Mouse (Mus musculus) embryonic facial prominence, embryonic 11.5 days (tissue): Measurements from ENCODE around the gene Rere. TPM values are rescaled to one million over a fixed set of nuclear protein-coding genes. Genes with fewer than 3 reads are reported as not detected.

ENCODE experiments used
- ATAC-seq: fragments of 200-750 bp; cut with Nextera tagmentation; replicated peaks from 2 replicates; pipeline ENCODE4 v1.8.0; 2017; ENCODE audit warnings: low read depth; ENCODE audit not compliant: insufficient number of reproducible peaks, low FRiP score, low TSS enrichment
- DNase-seq: peaks from one replicate; pipeline ENCODE4 v3.0.0-alpha.2; 2015; ENCODE audit warnings: low spot score
- H3K27ac ChIP-seq: fragments of 300-500 bp; sonication (generic); replicated peaks from 2 replicates; pipeline ENCODE4 v1.5.1; 2014; ENCODE audit warnings: mild to moderate bottlenecking, low read depth, low read length, control low read depth
- H3K27me3 ChIP-seq: fragments of 300-500 bp; sonication (generic); 2 replicates; pipeline ENCODE4 v1.6.1; 2014; ENCODE audit warnings: mild to moderate bottlenecking, low read length, moderate library complexity, mixed read lengths; ENCODE audit not compliant: control insufficient read depth, insufficient read depth
- H3K36me3 ChIP-seq: fragments of 300-500 bp; sonication (generic); replicated peaks from 2 replicates; pipeline ENCODE4 v1.6.1; 2014; ENCODE audit warnings: low read depth, mild to moderate bottlenecking, low read length, moderate library complexity, mixed read lengths; ENCODE audit not compliant: control insufficient read depth, insufficient read depth
- H3K4me1 ChIP-seq: fragments of 300-500 bp; sonication (generic); 2 replicates; pipeline ENCODE4 v1.6.1; 2014; ENCODE audit warnings: low read length, mixed read lengths; ENCODE audit not compliant: control insufficient read depth, insufficient read depth
- H3K4me2 ChIP-seq: fragments of 300-500 bp; sonication (generic); 2 replicates; pipeline ENCODE4 v1.6.1; 2014; ENCODE audit warnings: low read depth, mild to moderate bottlenecking, control low read depth, low read length, moderate library complexity
- H3K4me3 ChIP-seq: fragments of 300-500 bp; sonication (generic); 2 replicates; pipeline ENCODE4 v1.5.1; 2014; ENCODE audit warnings: low read depth, low read length, control low read depth
- H3K9ac ChIP-seq: fragments of 300-500 bp; sonication (generic); replicated peaks from 2 replicates; pipeline ENCODE4 v1.6.1; 2014; ENCODE audit warnings: mild to moderate bottlenecking, control low read depth, low read length
- H3K9me3 ChIP-seq: fragments of 300-500 bp; sonication (generic); replicated peaks from 2 replicates; pipeline ENCODE4 v1.6.1; 2016; ENCODE audit warnings: mild to moderate bottlenecking, low read length, inconsistent platforms, mixed read lengths; ENCODE audit not compliant: control insufficient read depth
- WGBS: fragments of 180-500 bp; shearing (Covaris S2); extraction: QIAGEN DNeasy Blood & Tissue Kit; methylation state at CpG from one replicate; pipeline ENCODE4 v1.1.7; 2014; 5-methylcytosine and 5-hydroxymethylcytosine counted together
- polyA plus RNA-seq: library from polyadenylated mRNA; unstranded; fragments of >200 nt; fragmentation: Nextera tagmentation; extraction: Ambion mirVana; gene quantifications from 2 replicates; pipeline ENCODE4 v1.2.1, GENCODE M21; 2014

Gene Rere
- polyA plus RNA-seq, 1 experiment from 2014 or later, result 22.9 TPM

GRCm38 (mm10) chr4:150441931-150442330 lies 160.5 kb downstream of the Rere start:
- H3K9ac ChIP-seq, result no peak overlapping the region
- no peak overlapping the region for H3K4me2 ChIP-seq
- 88% methylated on average over 10 of the region's 10 CpGs for WGBS
- H3K4me3 ChIP-seq, result no peak overlapping the region
- H3K27me3 ChIP-seq, result no peaks in the 10 kb centered on the region
- H3K27ac ChIP-seq, result no peak overlapping the region
- H3K36me3 ChIP-seq, result no peaks in the 10 kb centered on the region
- H3K9me3 ChIP-seq, result no peaks in the 10 kb centered on the region
- DNase-seq (no peak), ATAC-seq (no peak)
- no peaks in the 10 kb centered on the region; the same call in 1 of the 2 replicates for H3K4me1 ChIP-seq

- Histone ChIP-seq H3K36me3 (no peaks in the 10 kb centered on the region), H3K27me3 (no peaks in the 10 kb centered on the region), H3K4me3 (no peak overlapping the region), H3K4me1 (no peaks in the 10 kb centered on the region; the same call in 1 of the 2 replicates), H3K4me2 (no peak overlapping the region), H3K27ac (no peak overlapping the region), H3K9ac (no peak overlapping the region), H3K9me3 (no peaks in the 10 kb centered on the region)
- ATAC-seq (no peak), DNase-seq (no peak)
- 88% methylated on average over 3 of the region's 3 CpGs for WGBS
Measured at GRCm38 (mm10) chr4:150444068-150444467, 162.6 kb downstream of the Rere start.

- no peak for ATAC-seq
- DNase-seq, result no peak
- Histone ChIP-seq H3K9me3 (no peaks in the 10 kb centered on the region), H3K27ac (no peak overlapping the region), H3K27me3 (no peaks in the 10 kb centered on the region), H3K4me2 (no peak overlapping the region), H3K4me3 (no peak overlapping the region), H3K9ac (no peak overlapping the region), H3K36me3 (no peaks in the 10 kb centered on the region), H3K4me1 (no peaks in the 10 kb centered on the region; the same call in 1 of the 2 replicates)
- WGBS, result 85% methylated on average over 4 of the region's 4 CpGs
Measured at GRCm38 (mm10) chr4:150446617-150447016, 165.2 kb downstream of the Rere start.

GRCm38 (mm10) chr4:150447517-150447916 lies 166.1 kb downstream of the Rere start:
- no peak overlapping the region for H3K9ac ChIP-seq
- no peak for ATAC-seq
- no peak overlapping the region for H3K4me3 ChIP-seq
- H3K4me2 ChIP-seq, result no peak overlapping the region
- H3K4me1 ChIP-seq, result no peaks in the 10 kb centered on the region; the same call in 1 of the 2 replicates
- no peaks in the 10 kb centered on the region for H3K27me3 ChIP-seq
- WGBS, result 82% methylated on average over 3 of the region's 3 CpGs
- H3K27ac ChIP-seq, result no peak overlapping the region
- no peak for DNase-seq
- no peaks in the 10 kb centered on the region for H3K9me3 ChIP-seq
- no peaks in the 10 kb centered on the region for H3K36me3 ChIP-seq

- Histone ChIP-seq H3K4me2 (no peak overlapping the region), H3K4me3 (no peak overlapping the region), H3K27me3 (no peaks in the 10 kb centered on the region), H3K9me3 (no peaks in the 10 kb centered on the region), H3K36me3 (no peaks in the 10 kb centered on the region), H3K27ac (no peak overlapping the region), H3K4me1 (no peaks in the 10 kb centered on the region; the same call in 1 of the 2 replicates), H3K9ac (no peak overlapping the region)
- ATAC-seq, result no peak
- WGBS, result 88% methylated on average over 1 of the region's 1 CpGs
- DNase-seq, result no peak
Measured at GRCm38 (mm10) chr4:150448433-150448832, 167.0 kb downstream of the Rere start.

GRCm38 (mm10) chr4:150450081-150450691 lies 168.7 kb downstream of the Rere start:
- H3K27ac ChIP-seq, result no peak overlapping the region
- 88% methylated on average over 6 of the region's 6 CpGs for WGBS
- H3K9ac ChIP-seq, result no peak overlapping the region
- no peak overlapping the region for H3K4me2 ChIP-seq
- no peaks in the 10 kb centered on the region for H3K9me3 ChIP-seq
- H3K27me3 ChIP-seq, result no peaks in the 10 kb centered on the region
- H3K36me3 ChIP-seq, result no peaks in the 10 kb centered on the region
- no peak overlapping the region for H3K4me3 ChIP-seq
- DNase-seq (no peak), ATAC-seq (no peak)
- H3K4me1 ChIP-seq, result no peaks in the 10 kb centered on the region; the same call in none of the 2 replicates

- H3K36me3 ChIP-seq, result no peaks in the 10 kb centered on the region
- ATAC-seq, result no peak
- no peak overlapping the region for H3K4me2 ChIP-seq
- H3K9me3 ChIP-seq, result no peaks in the 10 kb centered on the region
- no peak for DNase-seq
- H3K27me3 ChIP-seq, result no peaks in the 10 kb centered on the region
- H3K9ac ChIP-seq, result no peak overlapping the region
- H3K27ac ChIP-seq, result no peak overlapping the region
- 80% methylated on average over 11 of the region's 11 CpGs for WGBS
- no peaks in the 10 kb centered on the region; the same call in none of the 2 replicates for H3K4me1 ChIP-seq
- no peak overlapping the region for H3K4me3 ChIP-seq
Measured at GRCm38 (mm10) chr4:150452155-150452847, 170.9 kb downstream of the Rere start.

GRCm38 (mm10) chr4:150454571-150455306 lies 173.3 kb downstream of the Rere start:
- DNase-seq, result no peak
- H3K9ac ChIP-seq, result no peak overlapping the region
- no peak overlapping the region for H3K4me2 ChIP-seq
- ATAC-seq, result no peak
- H3K9me3 ChIP-seq, result no peaks in the 10 kb centered on the region
- no peaks in the 10 kb centered on the region for H3K36me3 ChIP-seq
- no peak overlapping the region for H3K4me3 ChIP-seq
- H3K27ac ChIP-seq, result peak overlapping the region; percentile 28; the same call in 1 of the 2 replicates
- no peaks in the 10 kb centered on the region; the same call in none of the 2 replicates for H3K4me1 ChIP-seq
- H3K27me3 ChIP-seq, result no peaks in the 10 kb centered on the region
- 48% methylated on average over 12 of the region's 12 CpGs for WGBS
